Mouse (Mus musculus) CH12.LX (cell line): ENCODE results near the gene Ntmt1. TPM values are rescaled to one million over a fixed set of nuclear protein-coding genes. Genes with fewer than 3 reads are reported as not detected.

Source experiments
- DNase-seq: peaks from one replicate; pipeline ENCODE4 v3.0.0-alpha.2; 2013; ENCODE audit errors: extremely low read depth
- H3K27ac ChIP-seq: 2 replicates; pipeline ENCODE4 v1.5.1; 2012; ENCODE audit warnings: low read depth, mild to moderate bottlenecking, control low read depth, moderate library complexity; ENCODE audit not compliant: insufficient read depth
- H3K27me3 ChIP-seq: replicated peaks from 2 replicates; pipeline ENCODE3; 2012; ENCODE audit warnings: inconsistent platforms
- H3K36me3 ChIP-seq, 2 experiments: replicated peaks in 1 of 2; 2 replicates each; pipeline versions ENCODE3 to v1.6.1; 2012; ENCODE audit warnings: inconsistent platforms in 1 of 2, low read length in 1 of 2, mild to moderate bottlenecking in 1 of 2, mixed read lengths in 1 of 2, moderate library complexity in 1 of 2; ENCODE audit not compliant: control insufficient read depth in 1 of 2, insufficient read depth in 1 of 2
- H3K4me1 ChIP-seq, 2 experiments: 2 replicates each; pipeline ENCODE4 v1.6.1; 2012; ENCODE audit warnings: inconsistent platforms in 1 of 2, moderate library complexity in 1 of 2; ENCODE audit not compliant: insufficient read depth in 2 of 2, control insufficient read depth in 1 of 2
- H3K4me2 ChIP-seq: 2 replicates; pipeline ENCODE4 v1.6.1; 2012; ENCODE audit warnings: low read depth, mild to moderate bottlenecking, control low read depth; ENCODE audit not compliant: poor library complexity, insufficient read depth, severe bottlenecking
- H3K4me3 ChIP-seq, 3 experiments: fragments of 150-350 bp in 1 of 3; sonication (generic) in 1 of 3; replicated peaks in 1 of 3; 2 replicates each; pipeline versions ENCODE3 to v1.5.1; 2011 to 2012; ENCODE audit warnings: low read depth in 2 of 3, low read length in 2 of 3, mild to moderate bottlenecking in 2 of 3, moderate library complexity in 2 of 3, control low read depth in 1 of 3, improper control_type of control experiment in 1 of 3, inconsistent platforms in 1 of 3, mixed read lengths in 1 of 3; ENCODE audit not compliant: poor library complexity in 1 of 3
- H3K79me2 ChIP-seq: replicated peaks from 2 replicates; pipeline ENCODE4 v1.6.1; 2012; ENCODE audit warnings: mild to moderate bottlenecking, moderate library complexity; ENCODE audit not compliant: control insufficient read depth, poor library complexity, insufficient read depth, severe bottlenecking; ENCODE audit errors: extremely low read depth
- H3K9ac ChIP-seq: 2 replicates; pipeline ENCODE4 v1.6.1; 2012; ENCODE audit warnings: low read depth, mild to moderate bottlenecking, control low read depth, moderate library complexity; ENCODE audit not compliant: insufficient read depth
- H3K9me3 ChIP-seq: replicated peaks from 2 replicates; pipeline ENCODE3; 2012; ENCODE audit warnings: low read length, inconsistent platforms, mixed read lengths
- BHLHE40 ChIP-seq: IDR thresholded peaks from 2 replicates; pipeline ENCODE4 v1.6.1; 2011; ENCODE audit warnings: mild to moderate bottlenecking, low read depth, low read length, improper control_type of control experiment
- CTCF ChIP-seq, 2 experiments: IDR thresholded peaks in 1 of 2; conservative IDR thresholded peaks in 1 of 2; 2 replicates each; pipeline ENCODE4 v1.5.1; 2011 to 2012; ENCODE audit warnings: low read depth in 2 of 2, low read length in 2 of 2, improper control_type of control experiment in 1 of 2, inconsistent platforms in 1 of 2, mild to moderate bottlenecking in 1 of 2, moderate library complexity in 1 of 2
- E2F4 ChIP-seq: IDR thresholded peaks from 2 replicates; pipeline ENCODE4 v1.6.1; 2011; ENCODE audit warnings: low read depth, low read length, improper control_type of control experiment; ENCODE audit not compliant: insufficient replicate concordance
- ELF1 ChIP-seq: IDR thresholded peaks from 2 replicates; pipeline ENCODE4 v1.6.1; 2014; ENCODE audit warnings: low read depth, mild to moderate bottlenecking, inconsistent platforms, low read length, improper control_type of control experiment
- ETS1 ChIP-seq: conservative IDR thresholded peaks from 2 replicates; pipeline ENCODE4 v1.6.1; 2012; ENCODE audit warnings: low read depth, mild to moderate bottlenecking, inconsistent platforms, low read length, improper control_type of control experiment, moderate library complexity
- HCFC1 ChIP-seq: IDR thresholded peaks from 2 replicates; pipeline ENCODE4 v1.6.1; 2012; ENCODE audit warnings: low read depth, mild to moderate bottlenecking, inconsistent platforms, low read length, improper control_type of control experiment
- IRF4 ChIP-seq: IDR thresholded peaks from 2 replicates; pipeline ENCODE4 v1.6.1; 2014; ENCODE audit warnings: low read depth, mild to moderate bottlenecking, inconsistent platforms, low read length, improper control_type of control experiment
- JUN ChIP-seq: IDR thresholded peaks from 2 replicates; pipeline ENCODE4 v1.6.1; 2011; ENCODE audit warnings: low read depth, mild to moderate bottlenecking, low read length, improper control_type of control experiment, moderate library complexity; ENCODE audit not compliant: insufficient read depth
- KAT2A ChIP-seq: IDR thresholded peaks from 2 replicates; pipeline ENCODE4 v1.6.1; 2012; ENCODE audit warnings: low read length, improper control_type of control experiment, inconsistent platforms; ENCODE audit not compliant: insufficient replicate concordance
- MAX ChIP-seq: IDR thresholded peaks from 2 replicates; pipeline ENCODE4 v1.6.1; 2011; ENCODE audit warnings: low read length, improper control_type of control experiment
- MAZ ChIP-seq: IDR thresholded peaks from 2 replicates; pipeline ENCODE4 v1.6.1; 2012; ENCODE audit warnings: low read depth, mild to moderate bottlenecking, inconsistent platforms, low read length, improper control_type of control experiment, moderate library complexity
- MXI1 ChIP-seq: IDR thresholded peaks from 2 replicates; pipeline ENCODE4 v1.6.1; 2011; ENCODE audit warnings: mild to moderate bottlenecking, low read depth, low read length, improper control_type of control experiment
- MYC ChIP-seq: IDR thresholded peaks from 2 replicates; pipeline ENCODE4 v1.6.1; 2011; ENCODE audit warnings: low read depth, mild to moderate bottlenecking, improper control_type of control experiment, low read length
- NRF1 ChIP-seq: IDR thresholded peaks from 2 replicates; pipeline ENCODE4 v1.6.1; 2014; ENCODE audit warnings: low read depth, mild to moderate bottlenecking, inconsistent platforms, low read length, improper control_type of control experiment, moderate library complexity
- POLR2A ChIP-seq: IDR thresholded peaks from 2 replicates; pipeline ENCODE4 v1.6.1; 2011; ENCODE audit warnings: low read depth, mild to moderate bottlenecking, improper control_type of control experiment, low read length
- RCOR1 ChIP-seq: conservative IDR thresholded peaks from 2 replicates; pipeline ENCODE4 v1.6.1; 2012; ENCODE audit warnings: low read depth, mild to moderate bottlenecking, inconsistent platforms, low read length, improper control_type of control experiment
- TBP ChIP-seq: conservative IDR thresholded peaks from 2 replicates; pipeline ENCODE4 v1.6.1; 2011; ENCODE audit warnings: low read depth, low read length, improper control_type of control experiment
- UBTF ChIP-seq: IDR thresholded peaks from 2 replicates; pipeline ENCODE4 v1.6.1; 2012; ENCODE audit warnings: low read depth, mild to moderate bottlenecking, inconsistent platforms, low read length, improper control_type of control experiment, moderate library complexity
- dilution Hi-C: fragments of 300-500 bp; cut with MboI; formaldehyde crosslinking; loops from 2 replicates; pipeline ENCODE4 v1.14.3; 2020; ENCODE audit warnings: low sequenced_read_pairs; ENCODE audit not compliant: extremely low pct_unique_long_range_greater_than_20kb, extremely low pct_ligation_motif_present
- in situ Hi-C: fragments of 300-500 bp; cut with MboI; formaldehyde crosslinking; loops from 3 replicates; pipeline ENCODE4 v1.14.3; 2019; ENCODE audit warnings: low sequenced_read_pairs, low pct_ligation_motif_present, low pct_unique_long_range_greater_than_20kb, mixed read lengths
- polyA plus RNA-seq: library from polyadenylated mRNA; unstranded; fragments of >175 nt; gene quantifications from 2 replicates; pipeline ENCODE4 v1.2.1, GENCODE M21; 2012; ENCODE audit warnings: low read depth; ENCODE audit not compliant: insufficient read length
- total RNA-seq, 2 experiments: library from RNA; depleted of rRNA; stranded (reverse); fragments of 300-350 nt in 1 of 2; fragments of >200 nt in 1 of 2; gene quantifications; 2 replicates each; pipeline ENCODE4 v1.2.3; 2012 to 2014

Ntmt1 gene
- total and polyA plus RNA-seq, 3 experiments, result 43.3 to 66.1 (median 50.4) TPM

DNA sequence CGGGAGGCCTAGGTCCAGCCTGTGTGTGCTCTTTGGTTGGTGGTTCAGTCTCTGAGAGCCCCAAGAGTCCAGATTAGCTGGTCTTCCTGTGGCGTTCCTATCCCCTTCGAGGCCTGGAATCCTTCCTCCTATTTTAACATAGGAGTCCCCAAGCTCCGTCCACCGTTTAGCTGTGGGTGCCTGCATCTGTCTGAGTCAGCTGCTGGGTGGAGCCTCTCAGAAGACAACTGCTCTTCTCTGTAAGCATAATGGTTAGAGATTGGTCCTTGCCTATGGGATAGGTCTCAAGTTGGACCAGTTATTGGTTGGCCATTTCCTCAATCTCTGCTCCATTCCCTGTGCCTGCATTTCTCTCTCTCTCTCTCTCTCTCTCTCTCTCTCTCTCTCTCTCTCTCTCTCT lies 52.2 kb downstream of the Ntmt1 start:
- peaks cover 2 to 14% of the 10 kb centered on the region in 2 experiments for H3K4me1 ChIP-seq
- H3K4me2 ChIP-seq, result no peak overlapping the region
- dilution Hi-C loops, result no loop called here
- peaks cover 84% of the 10 kb centered on the region for H3K27me3 ChIP-seq
- H3K27ac ChIP-seq, result no peak overlapping the region
- no peaks in the 10 kb centered on the region for H3K9me3 ChIP-seq
- no peaks in the 10 kb centered on the region for H3K36me3 ChIP-seq
- in situ Hi-C loops, result no loop called here
- H3K79me2 ChIP-seq, result no peaks in the 10 kb centered on the region
- TF ChIP-seq JUN (no peak), UBTF (no peak), HCFC1 (no peak), E2F4 (no peak)
- no peak overlapping the region for H3K4me3 ChIP-seq
- no peak overlapping the region for H3K9ac ChIP-seq
- DNase-seq, result no peak

DNA sequence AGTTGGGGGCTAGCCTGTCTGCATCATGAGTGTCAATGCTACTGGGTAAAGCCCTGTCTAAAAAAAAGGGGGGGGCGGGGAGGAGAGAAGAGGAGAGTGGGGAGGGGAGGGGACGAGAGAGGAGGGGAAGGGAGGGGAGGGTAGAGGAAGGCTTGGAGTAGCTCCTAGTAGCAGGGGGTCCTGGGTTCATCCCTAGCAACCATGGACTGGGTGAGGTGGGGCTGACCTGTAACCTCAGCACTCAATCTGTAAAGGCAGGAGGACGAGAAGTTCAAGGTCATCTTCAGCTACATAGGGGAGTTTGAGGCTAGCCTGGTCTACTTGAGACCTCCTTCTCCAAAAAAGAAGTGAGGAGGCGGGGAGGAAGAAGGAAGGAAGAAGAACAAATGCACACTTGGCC lies 54.5 kb downstream of the Ntmt1 start:
- no peaks in the 10 kb centered on the region for H3K79me2 ChIP-seq
- H3K9ac ChIP-seq, result no peak overlapping the region
- no peak overlapping the region for H3K27ac ChIP-seq
- TF ChIP-seq POLR2A (no peak), HCFC1 (no peak), MAX (no peak), NRF1 (no peak), TBP (no peak), E2F4 (no peak), CTCF (conservative IDR thresholded peaks at IDR 0.05 in 1 of 2, IDR thresholded peaks at IDR 0.05 in 1 of 2; ENCODE audit: low read depth in 2 of 2, low read length in 2 of 2) (no peak)
- dilution Hi-C loops (no loop called here), in situ Hi-C loops (no loop called here)
- no peak overlapping the region for H3K4me3 ChIP-seq
- no peaks in the 10 kb centered on the region for H3K36me3 ChIP-seq
- DNase-seq, result no peak
- peaks cover 2 to 14% of the 10 kb centered on the region in 2 experiments for H3K4me1 ChIP-seq
- H3K27me3 ChIP-seq, result peaks cover 83% of the 10 kb centered on the region
- no peaks in the 10 kb centered on the region for H3K9me3 ChIP-seq
- no peak overlapping the region for H3K4me2 ChIP-seq

DNA sequence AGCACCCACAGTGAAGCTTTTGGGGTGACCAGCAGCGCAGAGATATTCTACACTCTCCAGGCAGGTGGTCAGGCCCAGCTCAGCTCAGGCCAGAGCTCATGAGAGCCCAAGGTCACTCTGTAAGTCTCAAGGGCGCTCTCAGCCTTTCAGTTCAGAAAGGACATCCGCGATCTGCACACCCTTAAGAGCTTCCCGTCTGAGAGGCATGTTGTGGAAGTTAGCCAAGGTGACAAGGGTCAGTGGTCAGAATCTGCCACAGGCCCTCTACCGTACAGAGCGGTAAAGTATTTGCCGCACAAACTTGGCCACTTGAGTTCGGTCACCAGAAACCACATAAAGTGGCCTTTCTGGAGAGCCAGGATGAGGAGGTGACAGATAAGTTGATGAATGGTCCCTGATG lies 55.9 kb downstream of the Ntmt1 start:
- in situ Hi-C loops (no loop called here), dilution Hi-C loops (no loop called here)
- Histone ChIP-seq H3K4me1 (peaks cover 2 to 13% of the 10 kb centered on the region in 2 experiments; a peak in 3 of 4 replicates), H3K4me3 (no peak overlapping the region), H3K79me2 (no peaks in the 10 kb centered on the region), H3K27ac (no peak overlapping the region), H3K36me3 (no peaks in the 10 kb centered on the region), H3K9ac (no peak overlapping the region), H3K27me3 (peaks cover 78% of the 10 kb centered on the region), H3K4me2 (no peak overlapping the region), H3K9me3 (no peaks in the 10 kb centered on the region)
- DNase-seq, result no peak
- TF ChIP-seq HCFC1 (no peak), BHLHE40 (no peak), MXI1 (no peak), ELF1 (no peak), MAX (no peak), MAZ (no peak), RCOR1 (no peak), ETS1 (no peak), KAT2A (no peak), MYC (no peak), IRF4 (no peak)
